Mouse (Mus musculus): Measurements from ENCODE around the gene Sapcd2. TPM values are rescaled to one million over a fixed set of nuclear protein-coding genes. Genes with fewer than 3 reads are reported as not detected.

Gene Sapcd2
- polyA plus RNA-seq, 1 experiment from 2014 or later = 7.8 TPM

- Histone ChIP-seq H3K27me3 (ENCODE audit: control insufficient read depth, insufficient read depth, low read length) (no peaks in the 10 kb centered on the region), H3K9ac (replicated peaks; ENCODE audit: low read depth, low read length) (no peak overlapping the region), H3K4me2 (ENCODE audit: low read depth, low read length) (no peak overlapping the region), H3K9me3 (ENCODE audit: control insufficient read depth, low read length) (no peaks in the 10 kb centered on the region), H3K27ac (ENCODE audit: low read depth, low read length) (no peak overlapping the region), H3K4me3 (ENCODE audit: low read depth, low read length) (no peak overlapping the region), H3K4me1 (ENCODE audit: control insufficient read depth, insufficient read depth, low read length) (peaks cover 15% of the 10 kb centered on the region), H3K36me3 (ENCODE audit: control insufficient read depth, insufficient read depth, low read length) (no peaks in the 10 kb centered on the region)
- no peak for ATAC-seq (ENCODE audit: low read depth)
- WGBS = 46% methylated on average over 27 of the region's 27 CpGs
These were observed 53.4 kb downstream of the Sapcd2 start for GRCm38 (mm10) chr2:25425481-25425880.

- H3K36me3 ChIP-seq (ENCODE audit: control insufficient read depth, insufficient read depth, low read length) = no peaks in the 10 kb centered on the region
These were observed 54.6 kb downstream of the Sapcd2 start for GRCm38 (mm10) chr2:25426721-25427191.

GRCm38 (mm10) chr2:25427256-25427655 lies 55.1 kb downstream of the Sapcd2 start:
- H3K4me3 ChIP-seq (ENCODE audit: low read depth, low read length) = no peak overlapping the region
- no peaks in the 10 kb centered on the region for H3K36me3 ChIP-seq (ENCODE audit: control insufficient read depth, insufficient read depth, low read length)
- WGBS = 90% methylated on average over 5 of the region's 5 CpGs
- H3K9me3 ChIP-seq (ENCODE audit: control insufficient read depth, low read length) = no peaks in the 10 kb centered on the region
- no peak overlapping the region for H3K9ac ChIP-seq (replicated peaks; ENCODE audit: low read depth, low read length)
- H3K27ac ChIP-seq (ENCODE audit: low read depth, low read length) = no peak overlapping the region
- H3K4me2 ChIP-seq (ENCODE audit: low read depth, low read length) = no peak overlapping the region
- ATAC-seq (ENCODE audit: low read depth) = no peak
- no peaks in the 10 kb centered on the region for H3K27me3 ChIP-seq (ENCODE audit: control insufficient read depth, insufficient read depth, low read length)
- H3K4me1 ChIP-seq (ENCODE audit: control insufficient read depth, insufficient read depth, low read length) = peaks cover 20% of the 10 kb centered on the region

More at GRCm38 (mm10) chr2:25426721-25427191, 54.6 kb downstream of the Sapcd2 start:
- H3K4me2 ChIP-seq (ENCODE audit: low read depth, low read length) = no peak overlapping the region
- no peak overlapping the region for H3K27ac ChIP-seq (ENCODE audit: low read depth, low read length)
- H3K9ac ChIP-seq (replicated peaks; ENCODE audit: low read depth, low read length) = no peak overlapping the region
- no peaks in the 10 kb centered on the region for H3K27me3 ChIP-seq (ENCODE audit: control insufficient read depth, insufficient read depth, low read length)
- H3K9me3 ChIP-seq (ENCODE audit: control insufficient read depth, low read length) = no peaks in the 10 kb centered on the region
- 32% methylated on average over 5 of the region's 5 CpGs for WGBS
- peaks cover 20% of the 10 kb centered on the region for H3K4me1 ChIP-seq (ENCODE audit: control insufficient read depth, insufficient read depth, low read length)
- no peak overlapping the region for H3K4me3 ChIP-seq (ENCODE audit: low read depth, low read length)
- ATAC-seq (ENCODE audit: low read depth) = peak; percentile 23; the same call in 1 of the 2 replicates

Other genes with a start within 250 kb of the Sapcd2 start
- gene Nrarp, start 191.6 kb upstream of the Sapcd2 start, polyA plus RNA-seq (2014; fragmentation: Nextera tagmentation; extraction: Ambion mirVana) = 10.7 and 15.1 TPM in 2 replicates
- gene Tor4a, start 175.4 kb upstream of the Sapcd2 start, polyA plus RNA-seq (2014; fragmentation: Nextera tagmentation; extraction: Ambion mirVana) = 0.88 and 1.4 TPM in 2 replicates
- gene Nelfb, start 160.8 kb upstream of the Sapcd2 start, polyA plus RNA-seq (2014; fragmentation: Nextera tagmentation; extraction: Ambion mirVana) = 74.7 and 86.2 TPM in 2 replicates
- gene Stpg3, start 157.7 kb upstream of the Sapcd2 start, polyA plus RNA-seq (2014; fragmentation: Nextera tagmentation; extraction: Ambion mirVana) = not detected in 2 replicates
- gene Fam166a, start 153.6 kb upstream of the Sapcd2 start, polyA plus RNA-seq (2014; fragmentation: Nextera tagmentation; extraction: Ambion mirVana) = 0.91 TPM in 1 of 2 replicates, not detected in the other
- 361 and 387 TPM in 2 replicates for gene Tubb4b, start 147.6 kb upstream of the Sapcd2 start, polyA plus RNA-seq (2014; fragmentation: Nextera tagmentation; extraction: Ambion mirVana)
- not detected in 2 replicates for gene Slc34a3, start 138.0 kb upstream of the Sapcd2 start, polyA plus RNA-seq (2014; fragmentation: Nextera tagmentation; extraction: Ambion mirVana)
- not detected in 2 replicates for gene Rnf224, start 135.5 kb upstream of the Sapcd2 start, polyA plus RNA-seq (2014; fragmentation: Nextera tagmentation; extraction: Ambion mirVana)
- gene Rnf208, start 130.1 kb upstream of the Sapcd2 start, polyA plus RNA-seq (2014; fragmentation: Nextera tagmentation; extraction: Ambion mirVana) = 147 and 191 TPM in 2 replicates
- gene Cysrt1, start 129.9 kb upstream of the Sapcd2 start, polyA plus RNA-seq (2014; fragmentation: Nextera tagmentation; extraction: Ambion mirVana) = 0.33 and 0.45 TPM in 2 replicates
- 5.0 and 7.1 TPM in 2 replicates for gene AL732309.1, start 125.5 kb upstream of the Sapcd2 start, polyA plus RNA-seq (2014; fragmentation: Nextera tagmentation; extraction: Ambion mirVana)
- 11.0 and 11.2 TPM in 2 replicates for gene Tmem203, start 116.9 kb upstream of the Sapcd2 start, polyA plus RNA-seq (2014; fragmentation: Nextera tagmentation; extraction: Ambion mirVana)
- 11.5 and 12.3 TPM in 2 replicates for gene Tprn, start 109.7 kb upstream of the Sapcd2 start, polyA plus RNA-seq (2014; fragmentation: Nextera tagmentation; extraction: Ambion mirVana)
- 177 and 182 TPM in 2 replicates for gene Ssna1, start 99.9 kb upstream of the Sapcd2 start, polyA plus RNA-seq (2014; fragmentation: Nextera tagmentation; extraction: Ambion mirVana)
- 110 and 116 TPM in 2 replicates for gene Anapc2, start 99.8 kb upstream of the Sapcd2 start, polyA plus RNA-seq (2014; fragmentation: Nextera tagmentation; extraction: Ambion mirVana)
- gene Tmem210, start 84.2 kb upstream of the Sapcd2 start, polyA plus RNA-seq (2014; fragmentation: Nextera tagmentation; extraction: Ambion mirVana) = not detected in 2 replicates
- gene Lrrc26, start 82.4 kb upstream of the Sapcd2 start, polyA plus RNA-seq (2014; fragmentation: Nextera tagmentation; extraction: Ambion mirVana) = 0.45 TPM in 1 of 2 replicates, not detected in the other
- gene Grin1, start 53.1 kb upstream of the Sapcd2 start, polyA plus RNA-seq (2014; fragmentation: Nextera tagmentation; extraction: Ambion mirVana) = 60.8 and 89.4 TPM in 2 replicates
- gene Man1b1, start 40.0 kb upstream of the Sapcd2 start, polyA plus RNA-seq (2014; fragmentation: Nextera tagmentation; extraction: Ambion mirVana) = 59.9 and 85.5 TPM in 2 replicates
- gene Dpp7, start 16.0 kb upstream of the Sapcd2 start, polyA plus RNA-seq (2014; fragmentation: Nextera tagmentation; extraction: Ambion mirVana) = 23.9 and 27.1 TPM in 2 replicates
- gene Uap1l1, start 6.6 kb upstream of the Sapcd2 start, polyA plus RNA-seq (2014; fragmentation: Nextera tagmentation; extraction: Ambion mirVana) = 4.6 and 5.2 TPM in 2 replicates
- 1.6 and 10.6 TPM in 2 replicates for gene Entpd2, start 23.6 kb downstream of the Sapcd2 start, polyA plus RNA-seq (2014; fragmentation: Nextera tagmentation; extraction: Ambion mirVana)
- gene Npdc1, start 27.0 kb downstream of the Sapcd2 start, polyA plus RNA-seq (2014; fragmentation: Nextera tagmentation; extraction: Ambion mirVana) = 397 and 496 TPM in 2 replicates
- gene Fut7, start 50.9 kb downstream of the Sapcd2 start, polyA plus RNA-seq (2014; fragmentation: Nextera tagmentation; extraction: Ambion mirVana) = 0.17 and 0.23 TPM in 2 replicates
- 16.2 and 17.0 TPM in 2 replicates for gene Abca2, start 56.4 kb downstream of the Sapcd2 start, polyA plus RNA-seq (2014; fragmentation: Nextera tagmentation; extraction: Ambion mirVana)
- gene Clic3, start 84.5 kb downstream of the Sapcd2 start, polyA plus RNA-seq (2014; fragmentation: Nextera tagmentation; extraction: Ambion mirVana) = 1.5 and 2.4 TPM in 2 replicates
- gene Paxx, start 88.8 kb downstream of the Sapcd2 start, polyA plus RNA-seq (2014; fragmentation: Nextera tagmentation; extraction: Ambion mirVana) = 94.5 and 124 TPM in 2 replicates
- 5.6 and 87.6 TPM in 2 replicates for gene Ptgds, start 97.7 kb downstream of the Sapcd2 start, polyA plus RNA-seq (2014; fragmentation: Nextera tagmentation; extraction: Ambion mirVana)
- not detected in 2 replicates for gene Lcn12, start 121.6 kb downstream of the Sapcd2 start, polyA plus RNA-seq (2014; fragmentation: Nextera tagmentation; extraction: Ambion mirVana)
- 124 and 137 TPM in 2 replicates for gene Fbxw5, start 128.4 kb downstream of the Sapcd2 start, polyA plus RNA-seq (2014; fragmentation: Nextera tagmentation; extraction: Ambion mirVana)
- 5.6 and 6.8 TPM in 2 replicates for gene C8g, start 129.4 kb downstream of the Sapcd2 start, polyA plus RNA-seq (2014; fragmentation: Nextera tagmentation; extraction: Ambion mirVana)
- gene Traf2, start 174.6 kb downstream of the Sapcd2 start, polyA plus RNA-seq (2014; fragmentation: Nextera tagmentation; extraction: Ambion mirVana) = 12.6 and 14.8 TPM in 2 replicates
- 373 and 390 TPM in 2 replicates for gene Edf1, start 185.5 kb downstream of the Sapcd2 start, polyA plus RNA-seq (2014; fragmentation: Nextera tagmentation; extraction: Ambion mirVana)
- gene Mamdc4, start 202.5 kb downstream of the Sapcd2 start, polyA plus RNA-seq (2014; fragmentation: Nextera tagmentation; extraction: Ambion mirVana) = 2.2 and 2.3 TPM in 2 replicates
- gene Phpt1, start 202.9 kb downstream of the Sapcd2 start, polyA plus RNA-seq (2014; fragmentation: Nextera tagmentation; extraction: Ambion mirVana) = 184 and 209 TPM in 2 replicates
- 8.1 and 13.3 TPM in 2 replicates for gene Ajm1, start 209.4 kb downstream of the Sapcd2 start, polyA plus RNA-seq (2014; fragmentation: Nextera tagmentation; extraction: Ambion mirVana)
- 64.2 and 66.6 TPM in 2 replicates for gene Rabl6, start 236.2 kb downstream of the Sapcd2 start, polyA plus RNA-seq (2014; fragmentation: Nextera tagmentation; extraction: Ambion mirVana)
- gene Ccdc183, start 245.4 kb downstream of the Sapcd2 start, polyA plus RNA-seq (2014; fragmentation: Nextera tagmentation; extraction: Ambion mirVana) = 0.33 and 0.43 TPM in 2 replicates
- 48.5 and 55.3 TPM in 2 replicates for gene Tmem141, start 249.7 kb downstream of the Sapcd2 start, polyA plus RNA-seq (2014; fragmentation: Nextera tagmentation; extraction: Ambion mirVana)